Mouse (Mus musculus) embryonic facial prominence, embryonic 10.5 days (tissue): Measurements from ENCODE around the gene Hist1h2be. TPM values are rescaled to one million over a fixed set of nuclear protein-coding genes. Genes with fewer than 3 reads are reported as not detected.
"Not testable (repeated sequence)": the region's sequence is repeated elsewhere in the genome, so short reads cannot be mapped to it uniquely, and the experiment has no call there.

ENCODE experiments used
- DNase-seq: peaks from one replicate; pipeline ENCODE4 v3.0.0-alpha.2; 2017; ENCODE audit warnings: low spot score
- H3K27ac ChIP-seq: fragments of 300-500 bp; sonication (generic); replicated peaks from 2 replicates; pipeline ENCODE4 v1.5.1; 2016; ENCODE audit warnings: mild to moderate bottlenecking
- H3K27me3 ChIP-seq: fragments of 300-500 bp; sonication (generic); replicated peaks from 2 replicates; pipeline ENCODE4 v1.6.1; 2016; ENCODE audit warnings: low read depth, mild to moderate bottlenecking; ENCODE audit not compliant: poor library complexity, severe bottlenecking
- H3K36me3 ChIP-seq: fragments of 300-500 bp; sonication (generic); replicated peaks from 2 replicates; pipeline ENCODE4 v1.6.1; 2016; ENCODE audit warnings: mild to moderate bottlenecking, moderate library complexity
- H3K4me1 ChIP-seq: fragments of 300-500 bp; sonication (generic); 2 replicates; pipeline ENCODE4 v1.6.1; 2016
- H3K4me3 ChIP-seq: fragments of 300-500 bp; sonication (generic); 2 replicates; pipeline ENCODE4 v1.5.1; 2016; ENCODE audit warnings: mild to moderate bottlenecking, moderate library complexity
- H3K9me3 ChIP-seq: fragments of 300-500 bp; sonication (generic); 2 replicates; pipeline ENCODE4 v1.6.1; 2016; ENCODE audit warnings: mild to moderate bottlenecking
- WGBS: fragments of 180-500 bp; shearing (Covaris S2); methylation state at CpG from one replicate; pipeline ENCODE4 v1.1.7; 2016; 5-methylcytosine and 5-hydroxymethylcytosine counted together
- polyA plus RNA-seq: library from polyadenylated mRNA; unstranded; fragments of >200 nt; fragmentation: Nextera tagmentation; extraction: Ambion mirVana; gene quantifications from 2 replicates; pipeline ENCODE4 v1.2.1, GENCODE M21; 2016

Gene Hist1h2be
- 3.1 and 4.0 TPM in 2 replicates for polyA plus RNA-seq

- Histone ChIP-seq H3K4me1 (peaks cover 18% of the 10 kb centered on the region), H3K9me3 (no peaks in the 10 kb centered on the region), H3K27me3 (no peaks in the 10 kb centered on the region), H3K36me3 (no peaks in the 10 kb centered on the region), H3K27ac (peak within 1 kb of the TSS; percentile 97), H3K4me3 (peak within 1 kb of the TSS; percentile 76)
- WGBS = 1% methylated on average over 27 of the region's 27 CpGs
- DNase-seq = peak; percentile 74
Observed at GRCm38 (mm10) chr13:23620733-23621531, at the start of gene Hist1h2be. Gene Hist1h2be (minus strand): TSS chr13:23621124.

GRCm38 (mm10) chr13:23662536-23662935 is 41.6 kb upstream of the Hist1h2be start:
- H3K27ac ChIP-seq = no peak overlapping the region
- H3K36me3 ChIP-seq = no peaks in the 10 kb centered on the region
- no peaks in the 10 kb centered on the region for H3K4me1 ChIP-seq
- no peaks in the 10 kb centered on the region for H3K27me3 ChIP-seq
- no peak for DNase-seq
- no peaks in the 10 kb centered on the region for H3K9me3 ChIP-seq
- H3K4me3 ChIP-seq = no peak overlapping the region
- WGBS = 80% methylated on average over 3 of the region's 3 CpGs

- no peaks in the 10 kb centered on the region for H3K4me1 ChIP-seq
- H3K27me3 ChIP-seq = no peaks in the 10 kb centered on the region
- DNase-seq = no peak
- no peaks in the 10 kb centered on the region for H3K9me3 ChIP-seq
- 82% methylated on average over 6 of the region's 6 CpGs for WGBS
- H3K4me3 ChIP-seq = no peak overlapping the region
- no peaks in the 10 kb centered on the region for H3K36me3 ChIP-seq
- H3K27ac ChIP-seq = no peak overlapping the region
Observed at GRCm38 (mm10) chr13:23659636-23660366, 38.9 kb upstream of the Hist1h2be start.

GRCm38 (mm10) chr13:23630653-23631052 is 9.7 kb upstream of the Hist1h2be start:
- WGBS = 45% methylated on average over 1 of the region's 1 CpGs
- Histone ChIP-seq H3K9me3 (no peaks in the 10 kb centered on the region), H3K4me3 (no peak overlapping the region), H3K4me1 (no peaks in the 10 kb centered on the region), H3K27ac (no peak overlapping the region), H3K36me3 (no peaks in the 10 kb centered on the region), H3K27me3 (peaks cover 3% of the 10 kb centered on the region; the same call in 1 of the 2 replicates)
- no peak for DNase-seq

- Histone ChIP-seq H3K27me3 (peaks cover 3% of the 10 kb centered on the region; the same call in 1 of the 2 replicates), H3K4me1 (peaks cover 18% of the 10 kb centered on the region), H3K27ac (peak overlapping the region; percentile 97), H3K36me3 (no peaks in the 10 kb centered on the region), H3K4me3 (peak overlapping the region; percentile 76), H3K9me3 (no peaks in the 10 kb centered on the region)
- 31% methylated on average over 7 of the region's 7 CpGs for WGBS
- no peak for DNase-seq
Observed at GRCm38 (mm10) chr13:23622861-23623450, 2.0 kb upstream of the Hist1h2be start.

GRCm38 (mm10) chr13:23622175-23622671 is 1.3 kb upstream of the Hist1h2be start, which contains the start of gene Hist1h1e:
Gene Hist1h1e (minus strand): TSS chr13:23622558.
- not testable (repeated sequence) for H3K9me3 ChIP-seq, H3K27me3 ChIP-seq, H3K36me3 ChIP-seq
- under 1% methylated on average over 53 of the region's 53 CpGs for WGBS
- DNase-seq = peak; percentile 92
- peak within 1 kb of the TSS; percentile 97 for H3K27ac ChIP-seq
- H3K4me3 ChIP-seq = peak within 1 kb of the TSS; percentile 76
- H3K4me1 ChIP-seq = peaks cover 18% of the 10 kb centered on the region

GRCm38 (mm10) chr13:23621532-23622174 is 729 bp upstream of the Hist1h2be start:
- Histone ChIP-seq H3K4me3 (peak overlapping the region; percentile 76), H3K27me3 (0 out of 2 replicates have a peak, but pooled peaks cover 2% of the 10 kb centered on the region), H3K4me1 (peaks cover 18% of the 10 kb centered on the region), H3K9me3 (no peaks in the 10 kb centered on the region), H3K36me3 (no peaks in the 10 kb centered on the region), H3K27ac (peak overlapping the region; percentile 97)
- under 1% methylated on average over 18 of the region's 18 CpGs for WGBS
- DNase-seq = peak; percentile 74

- Histone ChIP-seq H3K36me3 (no peaks in the 10 kb centered on the region), H3K27me3 (no peaks in the 10 kb centered on the region), H3K9me3 (no peaks in the 10 kb centered on the region), H3K4me3 (peak overlapping the region; percentile 76), H3K27ac (peak overlapping the region; percentile 97), H3K4me1 (peaks cover 18% of the 10 kb centered on the region)
- no peak for DNase-seq
- 65% methylated on average over 12 of the region's 12 CpGs for whole genome bisulfite sequencing
Observed at GRCm38 (mm10) chr13:23620056-23620732, 730 bp downstream of the Hist1h2be start.

GRCm38 (mm10) chr13:23611638-23612037 is 9.3 kb downstream of the Hist1h2be start:
- Histone ChIP-seq H3K4me3 (no peak overlapping the region), H3K4me1 (no peaks in the 10 kb centered on the region), H3K27me3 (no peaks in the 10 kb centered on the region), H3K27ac (no peak overlapping the region), H3K36me3 (no peaks in the 10 kb centered on the region), H3K9me3 (no peaks in the 10 kb centered on the region)
- DNase-seq = no peak
- WGBS = 94% methylated on average over 3 of the region's 3 CpGs

- H3K4me3 ChIP-seq = no peak overlapping the region
- no peaks in the 10 kb centered on the region for H3K9me3 ChIP-seq
- no peaks in the 10 kb centered on the region for H3K36me3 ChIP-seq
- H3K4me1 ChIP-seq = no peaks in the 10 kb centered on the region
- H3K27me3 ChIP-seq = no peaks in the 10 kb centered on the region
- 70% methylated on average over 2 of the region's 2 CpGs for WGBS
- no peak overlapping the region for H3K27ac ChIP-seq
- no peak for DNase-seq
Observed at GRCm38 (mm10) chr13:23610393-23610792, 10.5 kb downstream of the Hist1h2be start.

GRCm38 (mm10) chr13:23609844-23610243 is 11.1 kb downstream of the Hist1h2be start:
- H3K27ac ChIP-seq = no peak overlapping the region
- no peaks in the 10 kb centered on the region for H3K9me3 ChIP-seq
- no peaks in the 10 kb centered on the region for H3K36me3 ChIP-seq
- DNase-seq = no peak
- H3K4me3 ChIP-seq = no peak overlapping the region
- H3K27me3 ChIP-seq = no peaks in the 10 kb centered on the region
- H3K4me1 ChIP-seq = no peaks in the 10 kb centered on the region
